Mouse (Mus musculus): ENCODE measurements around the gene Gm13272.
"Not testable (repeated sequence)": the region's sequence is repeated elsewhere in the genome, so short reads cannot be mapped to it uniquely, and the experiment has no call there.

GRCm38 (mm10) chr4:88785409-88785808, 5.8 kb downstream of the Gm13272 start, which contains the start of gene Gm13276:
- not testable (repeated sequence) for TF ChIP-seq CTCF (IDR thresholded peaks at IDR 0.05; ENCODE audit: low read depth, low read length); POLR2A (IDR thresholded peaks at IDR 0.05; ENCODE audit: borderline replicate concordance, low read depth, low read length)

Data from bone marrow macrophage, adult 2 months (primary cell).